Mouse (Mus musculus): ENCODE measurements around the gene Olfr1032.
A peak's percentile ranks its signal among the peaks of the same experiment; 100 is the strongest.

The Olfr1032 gene

GRCm38 (mm10) chr2:86005240-86005639 is at the start of gene Olfr1032:
Gene Olfr1032 (plus strand): TSS chr2:86005540.
- TF ChIP-seq GATA4 (IDR thresholded peaks at IDR 0.05; ENCODE audit: insufficient replicate concordance, low read length) = no peak

- TF ChIP-seq GATA4 (IDR thresholded peaks at IDR 0.05; ENCODE audit: insufficient replicate concordance, low read length) = no peak
Observed at GRCm38 (mm10) chr2:85973595-85973994, 31.7 kb upstream of the Olfr1032 start, which contains the start of gene Olfr1029. Gene Olfr1029 (plus strand): TSS chr2:85973895.

GRCm38 (mm10) chr2:85978976-85979375 is 26.4 kb upstream of the Olfr1032 start, which contains the start of gene Olfr1030:
Gene Olfr1030 (plus strand): TSS chr2:85979276.
- no peak for TF ChIP-seq GATA4 (IDR thresholded peaks at IDR 0.05; ENCODE audit: insufficient replicate concordance, low read length)

GRCm38 (mm10) chr2:85990004-85990403 is 15.3 kb upstream of the Olfr1032 start, which contains the start of gene Olfr1031:
Gene Olfr1031 (plus strand): TSS chr2:85990304.
- no peak for TF ChIP-seq GATA4 (IDR thresholded peaks at IDR 0.05; ENCODE audit: insufficient replicate concordance, low read length)

GRCm38 (mm10) chr2:86020406-86020805 is 15.1 kb downstream of the Olfr1032 start, which contains the start of gene Olfr1033:
Gene Olfr1033 (plus strand): TSS chr2:86020633.
- TF ChIP-seq GATA4 (IDR thresholded peaks at IDR 0.05; ENCODE audit: insufficient replicate concordance, low read length) = 0 out of 2 replicates have a peak, but pooled peaks have one; percentile 24

GRCm38 (mm10) chr2:86045561-86045960 is 40.2 kb downstream of the Olfr1032 start, which contains the start of gene Olfr1034:
Gene Olfr1034 (plus strand): TSS chr2:86045861.
- TF ChIP-seq GATA4 (IDR thresholded peaks at IDR 0.05; ENCODE audit: insufficient replicate concordance, low read length) = no peak

Data from liver, adult (tissue).